7 mouse cellular contexts compared by ENCODE assay signal in genomic region chr15:97992712-97993286, GRCm38 (mm10). TPM values are rescaled to one million over a fixed set of nuclear protein-coding genes. Genes with fewer than 3 reads are reported as not detected.
DNase-seq lines count a peak whose midpoint lies in the region; ATAC-seq lines count a peak whose summit lies in the region.

No protein-coding gene starts in this region.

- H3K36me3 ChIP-seq in embryonic facial prominence, embryonic 11.5 days (replicated peaks; ENCODE audit: control insufficient read depth, insufficient read depth, low read depth, low read length): peaks cover 26% of the 10 kb centered on the region
- H3K36me3 ChIP-seq in intestine, embryonic 16.5 days (ENCODE audit: control insufficient read depth, insufficient read depth, low read length): no peaks in the 10 kb centered on the region

- no peaks in the 10 kb centered on the region for H3K27me3 ChIP-seq in embryonic facial prominence, embryonic 11.5 days (ENCODE audit: control insufficient read depth, insufficient read depth, low read length)
- H3K27me3 ChIP-seq in intestine, embryonic 16.5 days (replicated peaks; ENCODE audit: control insufficient read depth, insufficient read depth, low read length): peaks cover 16% of the 10 kb centered on the region

- peak overlapping the region; percentile 96 for H3K27ac ChIP-seq in embryonic facial prominence, embryonic 11.5 days (replicated peaks; ENCODE audit: low read depth, low read length)
- H3K27ac ChIP-seq in intestine, embryonic 16.5 days (ENCODE audit: low read length): peak overlapping the region; percentile 29; the same call in 1 of the 2 replicates

- peaks cover 32% of the 10 kb centered on the region for H3K4me1 ChIP-seq in embryonic facial prominence, embryonic 11.5 days (ENCODE audit: control insufficient read depth, insufficient read depth, low read length)
- H3K4me1 ChIP-seq in intestine, embryonic 16.5 days (ENCODE audit: control insufficient read depth, insufficient read depth, low read length): peaks cover 13% of the 10 kb centered on the region

- peak; percentile 85 for DNase-seq in adrenal gland, postnatal 10 days
- DNase-seq in embryonic facial prominence, embryonic 11.5 days (ENCODE audit: low spot score): peak; percentile 96
- DNase-seq in left cerebral cortex, postnatal 14 days (ENCODE audit: low spot score in 2 of 2): peak; percentile 84 to 91
- peak; percentile 93 for DNase-seq in mesoderm, embryonic 11.5 days (ENCODE audit: low read depth, low spot score)
- DNase-seq in right cerebral cortex, postnatal 36 days (ENCODE audit: low spot score in 2 of 2): peak; percentile 69 to 77

- peak; percentile 90 for ATAC-seq in embryonic facial prominence, embryonic 11.5 days (replicated peaks; ENCODE audit: insufficient number of reproducible peaks, low FRiP score, low TSS enrichment, low read depth)
- peak; percentile 88 for ATAC-seq in granulocyte monocyte progenitor cell, adult 5-6 weeks (replicated peaks; ENCODE audit: poor library complexity, severe bottlenecking)
- peak; percentile 98 for ATAC-seq in intestine, embryonic 16.5 days

- H3K4me3 ChIP-seq in embryonic facial prominence, embryonic 11.5 days (ENCODE audit: low read depth, low read length): peak overlapping the region; percentile 6; the same call in 1 of the 2 replicates
- H3K4me3 ChIP-seq in intestine, embryonic 16.5 days (ENCODE audit: low read length): peak overlapping the region; percentile 39

- intact Hi-C loops in left cerebral cortex, postnatal 14 days (cut with DNase I): no loop called here

- H3K4me2 ChIP-seq in embryonic facial prominence, embryonic 11.5 days (ENCODE audit: low read depth, low read length): peak overlapping the region; percentile 25; the same call in 1 of the 2 replicates
- peak overlapping the region; percentile 60 for H3K4me2 ChIP-seq in intestine, embryonic 16.5 days (ENCODE audit: low read depth, low read length)

- H3K9ac ChIP-seq in embryonic facial prominence, embryonic 11.5 days (replicated peaks; ENCODE audit: low read length): peak overlapping the region; percentile 57
- peak overlapping the region; percentile 68 for H3K9ac ChIP-seq in intestine, embryonic 16.5 days (ENCODE audit: low read depth, low read length)

- 3% methylated on average over 18 of the region's 18 CpGs for WGBS in embryonic facial prominence, embryonic 11.5 days
- WGBS in intestine, embryonic 16.5 days: 8% methylated on average over 18 of the region's 18 CpGs

- H3K9me3 ChIP-seq in embryonic facial prominence, embryonic 11.5 days (replicated peaks; ENCODE audit: control insufficient read depth, low read length): no peaks in the 10 kb centered on the region
- H3K9me3 ChIP-seq in intestine, embryonic 16.5 days (ENCODE audit: control insufficient read depth, low read length): no peaks in the 10 kb centered on the region

RNA-seq across cellular contexts. Expression of gene Col2a1, which starts 11.7 kb away (rescaled TPM):
- total RNA-seq in adrenal gland, postnatal 10 days (2021): 10 to 100 TPM in 1 of 2 experiments, under 1 TPM in 1; 0.33 to 17.3 TPM
- 161 and 177 TPM in 2 replicates for polyA plus RNA-seq in embryonic facial prominence, embryonic 11.5 days (2014; fragmentation: Nextera tagmentation; extraction: Ambion mirVana)
- total RNA-seq in granulocyte monocyte progenitor cell, adult 5-6 weeks (2014; fragmentation: Nextera tagmentation): not detected in 2 replicates
- total RNA-seq in granulocyte monocyte progenitor cell, adult 5-6 weeks (2017): not detected in 2 replicates
- polyA plus RNA-seq in intestine, embryonic 16.5 days (2015; fragmentation: Nextera tagmentation; extraction: Ambion mirVana): 0.33 and 0.53 TPM in 2 replicates
- under 1 TPM; 0.57 to 0.97 TPM for total RNA-seq in left cerebral cortex, postnatal 14 days (2021)

RNA-seq across cellular contexts. Expression of gene Tmem106c, which starts 28.8 kb away (rescaled TPM):
- 10 to 100 TPM; 38.1 to 49.5 TPM for total RNA-seq in adrenal gland, postnatal 10 days (2021)
- 39.1 and 40.6 TPM in 2 replicates for polyA plus RNA-seq in embryonic facial prominence, embryonic 11.5 days (2014; fragmentation: Nextera tagmentation; extraction: Ambion mirVana)
- 48.8 and 61.7 TPM in 2 replicates for total RNA-seq in granulocyte monocyte progenitor cell, adult 5-6 weeks (2014; fragmentation: Nextera tagmentation)
- total RNA-seq in granulocyte monocyte progenitor cell, adult 5-6 weeks (2017): 29.0 and 32.7 TPM in 2 replicates
- 47.5 and 51.6 TPM in 2 replicates for polyA plus RNA-seq in intestine, embryonic 16.5 days (2015; fragmentation: Nextera tagmentation; extraction: Ambion mirVana)
- total RNA-seq in left cerebral cortex, postnatal 14 days (2021): 10 to 100 TPM; 14.9 to 16.3 TPM

Comparison
In these comparisons a context has a peak if more than half of its experiments do, and no peak if none do; other contexts are left out.
1. Peak in every context shown above with its lines: DNase-seq, ATAC-seq, H3K4me3 ChIP-seq and H3K27ac ChIP-seq.